Mouse (Mus musculus) heart, postnatal 0 days (tissue): ENCODE measurements around the gene Plaa. TPM values are rescaled to one million over a fixed set of nuclear protein-coding genes. Genes with fewer than 3 reads are reported as not detected.

ENCODE experiments used
- ATAC-seq: fragments of 200-750 bp; cut with Nextera tagmentation; 2 replicates; pipeline ENCODE4 v1.8.0; 2017; ENCODE audit warnings: low read depth, moderate number of reproducible peaks, moderate library complexity; ENCODE audit not compliant: insufficient read depth
- DNase-seq: peaks from one replicate; pipeline ENCODE4 v3.0.0-alpha.2; 2016; ENCODE audit warnings: low spot score
- H3K27ac ChIP-seq: fragments of 300-500 bp; sonication (generic); 2 replicates; pipeline ENCODE4 v1.5.1; 2014; ENCODE audit warnings: low read depth, mild to moderate bottlenecking
- H3K27me3 ChIP-seq: fragments of 300-500 bp; sonication (generic); 2 replicates; pipeline ENCODE4 v1.6.1; 2014; ENCODE audit warnings: low read length, mixed read lengths; ENCODE audit not compliant: control insufficient read depth, insufficient read depth
- H3K36me3 ChIP-seq: fragments of 300-500 bp; sonication (generic); replicated peaks from 2 replicates; pipeline ENCODE4 v1.6.1; 2014; ENCODE audit warnings: low read length, mixed read lengths; ENCODE audit not compliant: control insufficient read depth, insufficient read depth
- H3K4me1 ChIP-seq: fragments of 300-500 bp; sonication (generic); 2 replicates; pipeline ENCODE4 v1.6.1; 2014; ENCODE audit warnings: antibody characterized with exemption; ENCODE audit not compliant: control insufficient read depth, insufficient read depth
- H3K4me2 ChIP-seq: fragments of 300-500 bp; sonication (generic); 2 replicates; pipeline ENCODE4 v1.6.1; 2014; ENCODE audit warnings: low read depth, mild to moderate bottlenecking, low read length, moderate library complexity
- H3K4me3 ChIP-seq: fragments of 300-500 bp; sonication (generic); 2 replicates; pipeline ENCODE4 v1.5.1; 2014; ENCODE audit warnings: low read depth, low read length
- H3K9ac ChIP-seq: fragments of 300-500 bp; sonication (generic); replicated peaks from 2 replicates; pipeline ENCODE4 v1.6.1; 2014; ENCODE audit warnings: low read depth, low read length, mixed read lengths
- H3K9me3 ChIP-seq: fragments of 300-500 bp; sonication (generic); replicated peaks from 2 replicates; pipeline ENCODE4 v1.6.1; 2016; ENCODE audit warnings: low read length; ENCODE audit not compliant: control insufficient read depth
- CTCF ChIP-seq: IDR thresholded peaks from 2 replicates; pipeline ENCODE4 v1.5.1; 2016; ENCODE audit warnings: antibody characterized with exemption, control low read depth, low read depth
- EP300 ChIP-seq: IDR thresholded peaks from 2 replicates; pipeline ENCODE4 v1.6.1; 2016; ENCODE audit warnings: antibody characterized with exemption, low read depth
- WGBS: fragments of 180-500 bp; shearing (Covaris S2); extraction: QIAGEN DNeasy Blood & Tissue Kit; methylation state at CpG from one replicate; pipeline ENCODE4 v1.1.7; 2014; 5-methylcytosine and 5-hydroxymethylcytosine counted together
- polyA plus RNA-seq: library from polyadenylated mRNA; unstranded; fragments of >200 nt; fragmentation: Nextera tagmentation; extraction: Ambion mirVana; gene quantifications from 2 replicates; pipeline ENCODE4 v1.2.1, GENCODE M21; 2015
- total RNA-seq: library from RNA; depleted of rRNA; stranded (reverse); fragments of >200 nt; gene quantifications from 2 replicates; pipeline ENCODE4 v1.2.3, GENCODE M21; 2014; ENCODE audit warnings: low replicate concordance; rRNA removed

Plaa gene
- total and polyA plus RNA-seq, 2 experiments from 2014 or later = 48.5 to 59.1 TPM

GRCm38 (mm10) chr4:94517631-94518030 is 85.4 kb downstream of the Plaa start:
- no peaks in the 10 kb centered on the region for H3K36me3 ChIP-seq
- ATAC-seq (no peak), DNase-seq (peak; percentile 9)
- no peaks in the 10 kb centered on the region for H3K4me1 ChIP-seq
- no peak overlapping the region for H3K27ac ChIP-seq
- TF ChIP-seq CTCF (peak; percentile 87), EP300 (no peak)
- no peak overlapping the region for H3K4me3 ChIP-seq
- no peak overlapping the region for H3K9ac ChIP-seq
- 62% methylated on average over 4 of the region's 4 CpGs for WGBS
- no peaks in the 10 kb centered on the region for H3K9me3 ChIP-seq
- H3K27me3 ChIP-seq = no peaks in the 10 kb centered on the region
- no peak overlapping the region for H3K4me2 ChIP-seq

Other genes with a start within 250 kb of the Plaa start
- gene Gm10306, start 46.7 kb downstream of the Plaa start, total RNA-seq = not detected in 2 replicates
- 0.26 TPM in 1 of 2 replicates, not detected in the other for gene Gm10306, start 46.7 kb downstream of the Plaa start, polyA plus RNA-seq
- gene Caap1, start 46.4 kb downstream of the Plaa start, total RNA-seq = 4.1 and 9.5 TPM in 2 replicates
- 5.8 and 7.2 TPM in 2 replicates for gene Caap1, start 46.4 kb downstream of the Plaa start, polyA plus RNA-seq
- 0.92 and 3.4 TPM in 2 replicates for gene Ift74, start 11.2 kb upstream of the Plaa start, total RNA-seq
- gene Ift74, start 11.2 kb upstream of the Plaa start, polyA plus RNA-seq = 10.3 and 12.6 TPM in 2 replicates
- not detected in 2 replicates for gene Lrrc19, start 46.9 kb upstream of the Plaa start, total RNA-seq
- 0.10 and 0.12 TPM in 2 replicates for gene Lrrc19, start 46.9 kb upstream of the Plaa start, polyA plus RNA-seq
- gene Tek, start 136.0 kb upstream of the Plaa start, total RNA-seq = 36.4 and 40.0 TPM in 2 replicates
- 27.1 and 27.7 TPM in 2 replicates for gene Tek, start 136.0 kb upstream of the Plaa start, polyA plus RNA-seq